In the genomic region with DNA sequence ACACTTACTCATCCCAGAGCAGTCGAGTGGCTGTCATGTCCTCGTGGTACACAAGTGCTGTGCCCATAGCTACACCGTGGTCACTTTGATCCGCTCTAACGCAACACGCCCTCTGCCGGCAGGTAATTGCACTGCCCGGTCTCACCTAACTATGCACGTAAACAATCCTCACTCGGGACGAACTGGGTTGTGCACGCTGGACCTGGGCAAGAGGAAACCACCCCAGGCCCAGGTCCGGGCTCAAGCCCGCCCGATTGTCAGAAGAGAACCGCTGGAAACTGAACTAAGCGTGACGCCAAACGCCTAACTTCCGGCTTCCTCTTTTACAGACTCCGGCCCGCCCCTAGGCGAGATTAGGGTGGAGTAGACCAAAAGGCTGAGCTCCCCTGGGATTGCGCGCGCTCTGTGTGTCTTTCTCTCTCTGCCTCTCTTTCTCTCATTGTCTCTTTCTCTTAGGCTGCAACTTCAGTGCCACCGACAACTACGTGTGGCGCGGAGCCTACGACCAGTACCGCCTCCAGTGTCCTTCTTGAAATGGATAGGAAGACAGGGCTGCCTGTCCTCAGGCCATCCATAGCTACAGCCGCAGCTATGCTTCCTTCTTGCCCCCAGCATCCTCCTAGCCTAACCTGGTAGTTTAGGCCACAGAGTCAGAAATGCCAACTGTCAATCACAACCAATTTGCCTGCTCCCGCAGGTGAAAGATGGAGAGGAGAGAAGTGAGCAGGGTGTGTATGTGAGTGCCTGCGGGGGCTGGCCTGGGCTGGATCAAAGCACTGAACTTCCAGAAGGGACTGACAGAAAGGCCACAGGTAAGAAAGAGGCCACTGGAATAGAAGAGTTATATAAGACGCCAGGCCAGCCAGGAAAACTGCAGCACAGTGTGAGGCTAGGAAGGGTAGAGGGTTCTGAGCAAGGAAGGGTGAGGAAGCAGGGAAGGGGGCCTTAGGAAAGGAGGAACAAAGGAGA, we compare ENCODE assay signal across 8 mouse cellular contexts. TPM values are rescaled to one million over a fixed set of nuclear protein-coding genes. Genes with fewer than 3 reads are reported as not detected.
A peak's percentile ranks its signal among the peaks of the same experiment; 100 is the strongest.
DNase-seq lines count a peak whose midpoint lies in the region; ATAC-seq lines count a peak whose summit lies in the region.

A gene (minus strand): TSS at position 319 of the 969 bp plus-strand sequence.

- peak; percentile 78 for ATAC-seq in heart, embryonic 14.5 days (ENCODE audit: insufficient number of reproducible peaks, insufficient read depth, low FRiP score, low read depth)
- ATAC-seq in liver, embryonic 12.5 days, result peak; percentile 89

- H3K4me2 ChIP-seq in heart, embryonic 14.5 days (ENCODE audit: low read length), result peak within 1 kb of the TSS; percentile 73
- peak within 1 kb of the TSS; percentile 85 for H3K4me2 ChIP-seq in liver, embryonic 12.5 days

- peak within 1 kb of the TSS; percentile 89 for H3K27ac ChIP-seq in forebrain, embryonic 10.5 days
- H3K27ac ChIP-seq in heart, embryonic 14.5 days (replicated peaks in 1 of 2; ENCODE audit: control insufficient read depth in 1 of 2, insufficient read depth in 1 of 2, low read depth in 2 of 2, low read length in 2 of 2), result peak within 1 kb of the TSS; percentile 82 to 85
- H3K27ac ChIP-seq in liver, embryonic 12.5 days, result peak within 1 kb of the TSS; percentile 77

- DNase-seq in CD8-positive naive resting alpha-beta T cell, adult 2 months (ENCODE audit: low read depth in 2 of 2, low spot score in 2 of 2), result peak; percentile 78 to 86
- peak; percentile 70 for DNase-seq in c-Kit-positive CD71-negative TER-119-negative erythroid progenitor cells, embryonic 14.5 days (ENCODE audit: low read depth)
- peak; percentile 86 for DNase-seq in forebrain, embryonic 10.5 days (ENCODE audit: extremely low spot score, low spot score)
- DNase-seq in kidney, postnatal 14 days, result peak; percentile 88
- DNase-seq in naive thymus-derived CD4-positive, alpha-beta T cell, adult 2 months (ENCODE audit: low read depth), result peak; percentile 92
- DNase-seq in splenic B cell, adult 2 months (ENCODE audit: low read depth, low spot score), result peak; percentile 91

- WGBS in forebrain, embryonic 10.5 days, result 3% methylated on average over 36 of the region's 36 CpGs
- 3% methylated on average over 36 of the region's 36 CpGs for WGBS in heart, embryonic 14.5 days
- 5% methylated on average over 36 of the region's 36 CpGs for WGBS in liver, embryonic 12.5 days (ENCODE audit: insufficient replicate concordance)

- H3K27me3 ChIP-seq in forebrain, embryonic 10.5 days (ENCODE audit: poor library complexity, severe bottlenecking), result no peaks in the 10 kb centered on the region
- H3K27me3 ChIP-seq in heart, embryonic 14.5 days (ENCODE audit: control insufficient read depth, insufficient read depth, low read length), result no peaks in the 10 kb centered on the region
- H3K27me3 ChIP-seq in liver, embryonic 12.5 days (replicated peaks), result peaks cover 29% of the 10 kb centered on the region
- no peaks in the 10 kb centered on the region for H3K27me3 ChIP-seq in splenic B cell, adult 2 months (ENCODE audit: control insufficient read depth, insufficient read depth, low read length, poor library complexity, severe bottlenecking)

- no peaks in the 10 kb centered on the region for H3K9me3 ChIP-seq in forebrain, embryonic 10.5 days
- H3K9me3 ChIP-seq in heart, embryonic 14.5 days (ENCODE audit: control insufficient read depth, low read length), result no peaks in the 10 kb centered on the region
- H3K9me3 ChIP-seq in liver, embryonic 12.5 days (replicated peaks), result no peaks in the 10 kb centered on the region

- peak within 1 kb of the TSS; percentile 78 for H3K9ac ChIP-seq in heart, embryonic 14.5 days (ENCODE audit: low read length)
- peak within 1 kb of the TSS; percentile 76 for H3K9ac ChIP-seq in liver, embryonic 12.5 days

- H3K36me3 ChIP-seq in forebrain, embryonic 10.5 days (replicated peaks), result peaks cover 54% of the 10 kb centered on the region
- peaks cover 50% of the 10 kb centered on the region for H3K36me3 ChIP-seq in heart, embryonic 14.5 days (ENCODE audit: control insufficient read depth, insufficient read depth, low read length)
- peaks cover 29% of the 10 kb centered on the region for H3K36me3 ChIP-seq in liver, embryonic 12.5 days
- H3K36me3 ChIP-seq in splenic B cell, adult 2 months (ENCODE audit: control insufficient read depth, insufficient read depth, low read length, poor library complexity, severe bottlenecking), result peaks cover 11% of the 10 kb centered on the region; the same call in 1 of the 2 replicates

- H3K4me1 ChIP-seq in forebrain, embryonic 10.5 days, result peaks cover 29% of the 10 kb centered on the region
- peaks cover 8 to 16% of the 10 kb centered on the region in 2 experiments; a peak in 3 of 4 replicates for H3K4me1 ChIP-seq in heart, embryonic 14.5 days (ENCODE audit: control insufficient read depth in 2 of 2, insufficient read depth in 2 of 2, low read length in 2 of 2)
- H3K4me1 ChIP-seq in liver, embryonic 12.5 days, result peaks cover 38% of the 10 kb centered on the region

- H3K4me3 ChIP-seq in forebrain, embryonic 10.5 days, result peak within 1 kb of the TSS; percentile 73
- H3K4me3 ChIP-seq in heart, embryonic 14.5 days (ENCODE audit: control insufficient read depth in 1 of 2, insufficient read depth in 1 of 2, low read depth in 1 of 2, low read length in 2 of 2), result peak within 1 kb of the TSS; percentile 66 to 85
- H3K4me3 ChIP-seq in liver, embryonic 12.5 days, result peak within 1 kb of the TSS; percentile 70

RNA-seq across cellular contexts. Expression of the gene that starts here (rescaled TPM):
- 15.0 and 16.5 TPM in 2 replicates for polyA plus RNA-seq in forebrain, embryonic 10.5 days (2016; fragmentation: Nextera tagmentation; extraction: Ambion mirVana)
- 11.0 and 11.5 TPM in 2 replicates for polyA plus RNA-seq in heart, embryonic 14.5 days (2014; fragmentation: Nextera tagmentation; extraction: Ambion mirVana)
- polyA plus RNA-seq in liver, embryonic 12.5 days (2016; fragmentation: Nextera tagmentation; extraction: Ambion mirVana), result 12.8 and 15.3 TPM in 2 replicates

Comparison
In these comparisons a context has a peak if more than half of its experiments do, and no peak if none do; other contexts are left out.
1. Peak in every context shown above with its lines: DNase-seq, ATAC-seq, H3K4me3 ChIP-seq and H3K27ac ChIP-seq.